Mouse (Mus musculus): ENCODE results near the gene Slc35b2. TPM values are rescaled to one million over a fixed set of nuclear protein-coding genes. Genes with fewer than 3 reads are reported as not detected.
A peak's percentile ranks its signal among the peaks of the same experiment; 100 is the strongest.

The Slc35b2 gene
- total RNA-seq, 2 experiments from 2014 or later: 28.1 to 44.2 TPM

GRCm38 (mm10) chr17:45598376-45598775, 34.7 kb downstream of the Slc35b2 start:
- DNase-seq (ENCODE audit: low spot score in 2 of 2): no peak

GRCm38 (mm10) chr17:45598891-45599290, 35.2 kb downstream of the Slc35b2 start:
- no peak for DNase-seq (ENCODE audit: low spot score in 2 of 2)

- peak; percentile 64 to 67 for DNase-seq (ENCODE audit: low spot score in 2 of 2)
These were observed 36.0 kb downstream of the Slc35b2 start, which contains the start of gene Slc29a1 for GRCm38 (mm10) chr17:45599446-45600242. TSS of gene Slc29a1 (minus strand) at chr17:45599606.

- DNase-seq (ENCODE audit: low spot score in 2 of 2): no peak
These were observed 36.6 kb downstream of the Slc35b2 start for GRCm38 (mm10) chr17:45600267-45600666.

GRCm38 (mm10) chr17:45601325-45601724, 37.7 kb downstream of the Slc35b2 start:
- no peak for DNase-seq (ENCODE audit: low spot score in 2 of 2)

GRCm38 (mm10) chr17:45601877-45602304, 38.2 kb downstream of the Slc35b2 start, which contains the start of gene Mymx:
TSS of gene Mymx (minus strand) at chr17:45602102.
- no peak for DNase-seq (ENCODE audit: low spot score in 2 of 2)

GRCm38 (mm10) chr17:45602984-45603383, 39.3 kb downstream of the Slc35b2 start:
- no peak for DNase-seq (ENCODE audit: low spot score in 2 of 2)

GRCm38 (mm10) chr17:45606992-45607879, 43.6 kb downstream of the Slc35b2 start:
- no peak for DNase-seq (ENCODE audit: low spot score in 2 of 2)

GRCm38 (mm10) chr17:45608396-45608795, 44.7 kb downstream of the Slc35b2 start:
- no peak for DNase-seq (ENCODE audit: low spot score in 2 of 2)

GRCm38 (mm10) chr17:45610144-45610866, 46.6 kb downstream of the Slc35b2 start:
- no peak for DNase-seq (ENCODE audit: low spot score in 2 of 2)

GRCm38 (mm10) chr17:45612008-45612407, 48.3 kb downstream of the Slc35b2 start:
- DNase-seq (ENCODE audit: low spot score in 2 of 2): no peak

- DNase-seq (ENCODE audit: low spot score in 2 of 2): no peak
These were observed 49.2 kb downstream of the Slc35b2 start for GRCm38 (mm10) chr17:45612921-45613320.

- no peak for DNase-seq (ENCODE audit: low spot score in 2 of 2)
These were observed 52.5 kb downstream of the Slc35b2 start for GRCm38 (mm10) chr17:45616046-45616650.

- DNase-seq (ENCODE audit: low spot score in 2 of 2): no peak
These were observed 53.0 kb downstream of the Slc35b2 start for GRCm38 (mm10) chr17:45616679-45617078.

Other genes starting within 250 kb of the Slc35b2 start
- gene Cdc5l, start 130.1 kb upstream of the Slc35b2 start, total RNA-seq (2021): 10 to 100 TPM; 39.9 to 40.9 TPM
- gene Spats1, start 88.5 kb upstream of the Slc35b2 start, total RNA-seq (2021): not detected
- gene Aars2, start 57.0 kb upstream of the Slc35b2 start, total RNA-seq (2021): 10 to 100 TPM; 15.8 to 17.3 TPM
- not detected for gene Tcte1, start 40.4 kb upstream of the Slc35b2 start, total RNA-seq (2021)
- under 1 TPM in 1 of 2 experiments, not detected in 1; 0.06 TPM for gene Tmem151b, start 14.2 kb upstream of the Slc35b2 start, total RNA-seq (2021)
- 1 to 10 TPM; 2.7 to 3.5 TPM for gene Nfkbie, start 8.2 kb upstream of the Slc35b2 start, total RNA-seq (2021)
- 1,000 to 10,000 TPM; 2,801 to 2,860 TPM for gene Hsp90ab1, start 9.4 kb downstream of the Slc35b2 start, total RNA-seq (2021)
- 100 to 1,000 TPM; 121 to 161 TPM for gene Slc29a1, start 35.7 kb downstream of the Slc35b2 start, total RNA-seq (2021)
- not detected for gene Mymx, start 38.2 kb downstream of the Slc35b2 start, total RNA-seq (2021)
- gene Capn11, start 95.5 kb downstream of the Slc35b2 start, total RNA-seq (2021): under 1 TPM; 0.19 to 0.40 TPM
- gene Mrpl14, start 122.4 kb downstream of the Slc35b2 start, total RNA-seq (2021): 100 to 1,000 TPM; 104 to 109 TPM
- gene Tmem63b, start 123.0 kb downstream of the Slc35b2 start, total RNA-seq (2021): 10 to 100 TPM; 41.0 to 41.4 TPM
- gene 1600014C23Rik, start 170.0 kb downstream of the Slc35b2 start, total RNA-seq (2021): not detected